Mouse (Mus musculus): ENCODE measurements around the gene Ctdspl.

DNA sequence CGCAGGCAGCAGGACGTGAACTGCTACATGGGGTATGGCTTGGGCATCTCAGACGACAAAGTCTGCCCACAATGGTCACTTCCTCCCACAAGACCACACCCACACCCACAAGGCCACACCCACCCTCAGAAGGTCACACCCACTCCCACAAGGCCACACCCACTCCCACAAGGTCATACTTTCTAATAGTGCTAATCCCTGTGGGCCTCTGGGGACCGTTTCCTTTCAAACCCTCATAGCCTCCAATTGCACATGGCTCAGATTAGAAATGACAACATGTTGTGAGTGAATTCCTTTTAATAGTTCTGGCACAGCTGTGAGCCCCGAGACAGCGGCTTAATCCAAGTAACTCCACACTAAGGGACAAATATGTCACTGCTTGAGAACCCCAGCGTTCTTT is 39.1 kb upstream of the Ctdspl start:
- TF ChIP-seq CTCF (IDR thresholded peaks at IDR 0.05; ENCODE audit: low read depth), result no peak
- no peak for TF ChIP-seq EP300 (IDR thresholded peaks at IDR 0.05; ENCODE audit: low read depth)
